In genomic region chrX:168904086-168904485, GRCm38 (mm10) we compare ENCODE assay signal across 22 mouse cellular contexts.
A peak's percentile ranks its signal among the peaks of the same experiment; 100 is the strongest.
DNase-seq lines count a peak whose midpoint lies in the region; ATAC-seq and TF ChIP-seq lines count a peak whose summit lies in the region.
"Had no signal": no experiment of that assay in that cellular context is flagged by ENCODE, and none has a peak within 500 bp of the region (broad histone marks: within the 10 kb centered on the region; RNA-seq: fewer than 3 reads in every experiment).

No protein-coding gene starts in this region.

- H3K4me3 ChIP-seq in lung, embryonic 14.5 days (ENCODE audit: low read depth, low read length) = no peak overlapping the region
- H3K4me3 ChIP-seq in midbrain, postnatal 0 days (ENCODE audit: low read depth, low read length) = no peak overlapping the region
- no peak overlapping the region for H3K4me3 ChIP-seq in hindbrain, postnatal 0 days (ENCODE audit: low read length)
- H3K4me3 ChIP-seq: erythroblast, embryonic 14.5 days; heart, embryonic 10.5 days; hindbrain, embryonic 12.5 days; liver, embryonic 12.5 days; midbrain, embryonic 13.5 days; stomach, embryonic 15.5 days had no signal

- no peak overlapping the region for H3K9ac ChIP-seq in lung, embryonic 14.5 days
- H3K9ac ChIP-seq in midbrain, postnatal 0 days (replicated peaks; ENCODE audit: low read length, poor library complexity, severe bottlenecking) = no peak overlapping the region
- H3K9ac ChIP-seq in hindbrain, postnatal 0 days (replicated peaks; ENCODE audit: low read length) = no peak overlapping the region
- H3K9ac ChIP-seq: hindbrain, embryonic 12.5 days; liver, embryonic 12.5 days; midbrain, embryonic 13.5 days; stomach, embryonic 15.5 days had no signal

- no peak overlapping the region for H3K27ac ChIP-seq in lung, embryonic 14.5 days (ENCODE audit: low read depth)
- no peak overlapping the region for H3K27ac ChIP-seq in midbrain, postnatal 0 days (ENCODE audit: low read depth, low read length)
- no peak overlapping the region for H3K27ac ChIP-seq in hindbrain, postnatal 0 days
- H3K27ac ChIP-seq: heart, embryonic 10.5 days; hindbrain, embryonic 12.5 days; liver, embryonic 12.5 days; midbrain, embryonic 13.5 days; stomach, embryonic 15.5 days had no signal

- H3K4me2 ChIP-seq in lung, embryonic 14.5 days = no peak overlapping the region
- H3K4me2 ChIP-seq in midbrain, postnatal 0 days (ENCODE audit: low read depth, low read length, poor library complexity, severe bottlenecking) = no peak overlapping the region
- H3K4me2 ChIP-seq in hindbrain, postnatal 0 days (ENCODE audit: low read depth, low read length) = no peak overlapping the region
- H3K4me2 ChIP-seq: hindbrain, embryonic 12.5 days; liver, embryonic 12.5 days; midbrain, embryonic 13.5 days; stomach, embryonic 15.5 days had no signal

- H3K9me3 ChIP-seq in lung, embryonic 14.5 days (ENCODE audit: low read depth, low read length) = no peaks in the 10 kb centered on the region
- H3K9me3 ChIP-seq in midbrain, postnatal 0 days (ENCODE audit: low read length) = no peaks in the 10 kb centered on the region
- no peaks in the 10 kb centered on the region for H3K9me3 ChIP-seq in hindbrain, postnatal 0 days (ENCODE audit: low read length)
- H3K9me3 ChIP-seq: heart, embryonic 10.5 days; hindbrain, embryonic 12.5 days; liver, embryonic 12.5 days; midbrain, embryonic 13.5 days; stomach, embryonic 15.5 days had no signal

- DNase-seq in 3T3-L1 (ENCODE audit: low read depth, low spot score) (peak; percentile 37), adipocyte (ENCODE audit: low spot score) (peak; percentile 31)
- DNase-seq in lung, embryonic 14.5 days = peak; percentile 82
- peak; percentile 62 for DNase-seq in lung, postnatal 36 days
- no peak for DNase-seq in midbrain, postnatal 0 days (ENCODE audit: low spot score)
- no peak for DNase-seq in frontal cortex, postnatal 10 days (ENCODE audit: low spot score in 2 of 2)
- no peak for DNase-seq in hindbrain, postnatal 0 days (ENCODE audit: low spot score)
- DNase-seq: adrenal gland, postnatal 10 days; cerebellum, adult 9-11 months; gastrocnemius, postnatal 36 days; kidney, adult 8-10 months; layer of hippocampus, adult 9-11 months; right cerebral cortex, postnatal 14 days; thymus, adult 18-20 months had no signal

- ATAC-seq in lung, embryonic 14.5 days (ENCODE audit: insufficient read depth) = peak; percentile 92
- no peak for ATAC-seq in midbrain, postnatal 0 days (ENCODE audit: low FRiP score)
- no peak for ATAC-seq in hindbrain, postnatal 0 days
- ATAC-seq: forebrain, embryonic 14.5 days; inflammation-experienced regulatory T-cells, adult 6 months; liver, embryonic 12.5 days; midbrain, embryonic 13.5 days had no signal

- no peak for TF ChIP-seq CTCF in lung, embryonic 14.5 days (IDR thresholded peaks at IDR 0.05; ENCODE audit: low read depth)
- TF ChIP-seq CTCF in midbrain, postnatal 0 days (IDR thresholded peaks at IDR 0.05) = no peak
- TF ChIP-seq CTCF in hindbrain, postnatal 0 days (IDR thresholded peaks at IDR 0.05; ENCODE audit: low read depth) = no peak

- 44% methylated on average over 3 of the region's 3 CpGs for WGBS in lung, embryonic 14.5 days
- 79% methylated on average over 3 of the region's 3 CpGs for WGBS in midbrain, postnatal 0 days
- 82% methylated on average over 3 of the region's 3 CpGs for WGBS in hindbrain, postnatal 0 days

- H3K4me1 ChIP-seq in lung, embryonic 14.5 days (ENCODE audit: insufficient read depth) = no peaks in the 10 kb centered on the region
- no peaks in the 10 kb centered on the region for H3K4me1 ChIP-seq in midbrain, postnatal 0 days (ENCODE audit: insufficient read depth, low read length)
- no peaks in the 10 kb centered on the region for H3K4me1 ChIP-seq in hindbrain, postnatal 0 days (ENCODE audit: insufficient read depth, low read length)
- H3K4me1 ChIP-seq: heart, embryonic 10.5 days; hindbrain, embryonic 12.5 days; liver, embryonic 12.5 days; midbrain, embryonic 13.5 days; stomach, embryonic 15.5 days had no signal

- no peaks in the 10 kb centered on the region for H3K27me3 ChIP-seq in lung, embryonic 14.5 days (ENCODE audit: insufficient read depth, low read length)
- no peaks in the 10 kb centered on the region for H3K27me3 ChIP-seq in midbrain, postnatal 0 days (ENCODE audit: insufficient read depth, low read length)
- H3K27me3 ChIP-seq in hindbrain, postnatal 0 days (ENCODE audit: insufficient read depth, low read length) = no peaks in the 10 kb centered on the region
- H3K27me3 ChIP-seq: liver, embryonic 12.5 days; stomach, embryonic 15.5 days had no signal

- H3K36me3 ChIP-seq in lung, embryonic 14.5 days (ENCODE audit: insufficient read depth) = no peaks in the 10 kb centered on the region
- no peaks in the 10 kb centered on the region for H3K36me3 ChIP-seq in midbrain, postnatal 0 days (ENCODE audit: insufficient read depth, low read length)
- H3K36me3 ChIP-seq in hindbrain, postnatal 0 days (ENCODE audit: insufficient read depth, low read length) = no peaks in the 10 kb centered on the region
- H3K36me3 ChIP-seq: heart, embryonic 10.5 days; hindbrain, embryonic 12.5 days; liver, embryonic 12.5 days; midbrain, embryonic 13.5 days; stomach, embryonic 15.5 days had no signal

Comparison
In these comparisons a context has a peak if more than half of its experiments do, and no peak if none do; other contexts are left out.
1. DNase-seq: peak in 3T3-L1 (single experiment), adipocyte (single experiment), lung, embryonic 14.5 days (single experiment) and lung, postnatal 36 days (single experiment); none in midbrain, postnatal 0 days (single experiment), frontal cortex, postnatal 10 days (0 of 2) and hindbrain, postnatal 0 days (single experiment).